Comparison of ENCODE assay signal across 16 mouse cellular contexts in the genomic region with DNA sequence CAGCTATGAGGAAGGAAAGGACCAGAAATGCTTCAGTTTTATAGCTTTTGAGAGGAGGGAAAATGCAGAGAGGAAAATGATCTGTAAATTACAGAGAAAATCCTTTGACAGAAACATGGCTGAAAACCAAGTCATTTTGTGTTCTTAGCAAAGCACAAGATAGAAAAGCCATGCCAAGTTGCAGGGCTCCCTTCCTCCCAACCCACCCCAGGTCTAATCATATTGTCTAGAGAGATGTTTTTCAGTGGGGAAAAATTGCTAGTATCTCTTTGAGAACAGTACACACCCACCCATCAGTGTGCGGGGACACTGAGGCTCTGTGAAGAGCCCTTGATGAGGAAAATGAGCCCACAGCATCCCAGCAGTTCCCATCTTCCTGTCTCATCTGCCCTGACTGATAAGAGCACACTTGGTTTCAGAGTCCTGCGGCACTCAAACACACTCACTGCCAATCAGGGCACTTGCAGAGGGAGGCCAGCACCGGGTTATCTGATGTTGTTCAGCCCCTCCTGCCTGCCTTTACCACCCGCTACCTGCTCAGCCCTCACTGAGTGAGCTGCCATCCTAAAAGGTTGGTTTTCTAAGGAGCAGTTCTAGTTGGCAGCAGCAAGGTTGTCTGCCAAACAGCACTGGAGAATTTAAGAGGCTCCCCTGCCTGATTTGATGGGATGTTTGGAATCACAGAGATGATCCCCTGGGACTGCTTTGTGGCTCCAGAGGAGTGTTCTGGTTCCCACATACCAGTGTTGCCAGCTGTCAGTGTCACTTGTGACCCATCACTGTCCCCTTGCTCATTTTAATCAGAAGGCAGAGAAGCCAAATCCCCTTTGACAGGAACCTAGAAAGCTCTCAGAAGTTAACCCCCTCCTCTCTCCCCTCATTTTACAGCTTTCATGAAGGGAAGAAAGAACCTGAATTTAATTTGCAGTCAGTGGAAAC.
DNase-seq lines count a peak whose midpoint lies in the region; ATAC-seq and TF ChIP-seq lines count a peak whose summit lies in the region.
"Had no signal": no experiment of that assay in that cellular context is flagged by ENCODE, and none has a peak within 500 bp of the region (broad histone marks: within the 10 kb centered on the region; RNA-seq: fewer than 3 reads in every experiment).

No protein-coding gene starts in this region.

- no peak overlapping the region for H3K4me3 ChIP-seq in forebrain, postnatal 0 days (ENCODE audit: low read depth, low read length)
- H3K4me3 ChIP-seq in forebrain, embryonic 11.5 days (ENCODE audit: low read depth, low read length): no peak overlapping the region
- no peak overlapping the region for H3K4me3 ChIP-seq in liver, postnatal 0 days (ENCODE audit: low read depth, low read length)
- no peak overlapping the region for H3K4me3 ChIP-seq in liver, embryonic 12.5 days
- H3K4me3 ChIP-seq: embryonic facial prominence, embryonic 13.5 days; liver, embryonic 15.5 days had no signal

- no peaks in the 10 kb centered on the region for H3K27me3 ChIP-seq in forebrain, postnatal 0 days (ENCODE audit: insufficient read depth, low read length)
- no peaks in the 10 kb centered on the region for H3K27me3 ChIP-seq in forebrain, embryonic 11.5 days (ENCODE audit: control insufficient read depth, insufficient read depth, low read length)
- no peaks in the 10 kb centered on the region for H3K27me3 ChIP-seq in liver, postnatal 0 days (ENCODE audit: insufficient read depth, low read length)
- H3K27me3 ChIP-seq in liver, embryonic 12.5 days (replicated peaks): no peaks in the 10 kb centered on the region
- H3K27me3 ChIP-seq: embryonic facial prominence, embryonic 13.5 days; liver, embryonic 15.5 days had no signal

- 0 out of 2 replicates have a peak, but pooled peaks cover 5% of the 10 kb centered on the region for H3K36me3 ChIP-seq in forebrain, postnatal 0 days (ENCODE audit: insufficient read depth)
- no peaks in the 10 kb centered on the region for H3K36me3 ChIP-seq in forebrain, embryonic 11.5 days (ENCODE audit: control insufficient read depth, insufficient read depth, low read length)
- peaks cover 3% of the 10 kb centered on the region; the same call in 1 of the 2 replicates for H3K36me3 ChIP-seq in liver, postnatal 0 days (replicated peaks; ENCODE audit: insufficient read depth, low read length)
- H3K36me3 ChIP-seq in liver, embryonic 12.5 days: peaks cover 18% of the 10 kb centered on the region

- no peak for TF ChIP-seq CTCF in forebrain, postnatal 0 days (IDR thresholded peaks at IDR 0.05; ENCODE audit: low read depth)
- TF ChIP-seq CTCF in liver, postnatal 0 days (IDR thresholded peaks at IDR 0.05; ENCODE audit: low read depth): no peak

- peak; percentile 44 for DNase-seq in forebrain, postnatal 0 days
- no peak for DNase-seq in forebrain, embryonic 11.5 days (ENCODE audit: low spot score)
- DNase-seq in liver: peak; percentile 14
- no peak for DNase-seq in liver, postnatal 0 days
- peak; percentile 61 for DNase-seq in retina, postnatal 1 day
- DNase-seq in adrenal gland, postnatal 36 days: no peak
- DNase-seq in adrenal gland, adult (ENCODE audit: inconsistent age in 2 of 2, low spot score in 1 of 2): no peak
- DNase-seq: B cell, adult 2 months; cerebellum, postnatal 10 days; layer of hippocampus, adult 9-11 months; right cerebral cortex, adult 18-20 months; thymus, adult 18-20 months had no signal

- peak; percentile 76 for ATAC-seq in forebrain, postnatal 0 days
- ATAC-seq in forebrain, embryonic 11.5 days (replicated peaks; ENCODE audit: low FRiP score): no peak
- ATAC-seq in liver, postnatal 0 days: no peak
- peak; percentile 54; the same call in 1 of the 2 replicates for ATAC-seq in liver, embryonic 12.5 days

- WGBS in forebrain, postnatal 0 days: 71% methylated on average over 4 of the region's 4 CpGs
- 84% methylated on average over 4 of the region's 4 CpGs for WGBS in forebrain, embryonic 11.5 days
- 57% methylated on average over 4 of the region's 4 CpGs for WGBS in liver, postnatal 0 days (ENCODE audit: insufficient replicate concordance)
- 26% methylated on average over 4 of the region's 4 CpGs for WGBS in liver, embryonic 12.5 days (ENCODE audit: insufficient replicate concordance)

- no peak for TF ChIP-seq EP300 in liver, postnatal 0 days (IDR thresholded peaks at IDR 0.05; ENCODE audit: low read depth)

- H3K4me1 ChIP-seq in forebrain, postnatal 0 days (ENCODE audit: insufficient read depth): peaks cover 11% of the 10 kb centered on the region
- no peaks in the 10 kb centered on the region for H3K4me1 ChIP-seq in forebrain, embryonic 11.5 days (replicated peaks; ENCODE audit: control insufficient read depth, insufficient read depth, low read length)
- no peaks in the 10 kb centered on the region for H3K4me1 ChIP-seq in liver, postnatal 0 days (ENCODE audit: insufficient read depth)
- H3K4me1 ChIP-seq in liver, embryonic 12.5 days: peaks cover 14% of the 10 kb centered on the region

- H3K4me2 ChIP-seq in forebrain, postnatal 0 days (ENCODE audit: low read depth): no peak overlapping the region
- no peak overlapping the region for H3K4me2 ChIP-seq in forebrain, embryonic 11.5 days (ENCODE audit: low read depth, low read length, severe bottlenecking)
- no peak overlapping the region for H3K4me2 ChIP-seq in liver, postnatal 0 days (ENCODE audit: low read depth, low read length)
- no peak overlapping the region for H3K4me2 ChIP-seq in liver, embryonic 12.5 days
- H3K4me2 ChIP-seq: embryonic facial prominence, embryonic 13.5 days; liver, embryonic 15.5 days had no signal

- H3K9ac ChIP-seq in forebrain, postnatal 0 days: no peak overlapping the region
- no peak overlapping the region for H3K9ac ChIP-seq in forebrain, embryonic 11.5 days (ENCODE audit: low read length)
- H3K9ac ChIP-seq in liver, postnatal 0 days (replicated peaks): no peak overlapping the region
- H3K9ac ChIP-seq in liver, embryonic 12.5 days: no peak overlapping the region
- H3K9ac ChIP-seq: embryonic facial prominence, embryonic 13.5 days; liver, embryonic 15.5 days had no signal

- no peaks in the 10 kb centered on the region for H3K9me3 ChIP-seq in forebrain, postnatal 0 days (ENCODE audit: low read length)
- no peaks in the 10 kb centered on the region for H3K9me3 ChIP-seq in forebrain, embryonic 11.5 days (ENCODE audit: control insufficient read depth, low read length)
- H3K9me3 ChIP-seq in liver, postnatal 0 days (ENCODE audit: low read length): no peaks in the 10 kb centered on the region
- no peaks in the 10 kb centered on the region for H3K9me3 ChIP-seq in liver, embryonic 12.5 days (replicated peaks)
- H3K9me3 ChIP-seq: embryonic facial prominence, embryonic 13.5 days; liver, embryonic 15.5 days had no signal

- H3K27ac ChIP-seq in forebrain, postnatal 0 days (ENCODE audit: low read depth, low read length): peak overlapping the region; percentile 54
- no peak overlapping the region for H3K27ac ChIP-seq in forebrain, embryonic 11.5 days (ENCODE audit: low read depth, low read length)
- no peak overlapping the region for H3K27ac ChIP-seq in liver, postnatal 0 days (ENCODE audit: low read depth)
- no peak overlapping the region for H3K27ac ChIP-seq in liver, embryonic 12.5 days
- H3K27ac ChIP-seq: embryonic facial prominence, embryonic 13.5 days; liver, embryonic 15.5 days; macrophage had no signal

Comparison
In these comparisons a context has a peak if more than half of its experiments do, and no peak if none do; other contexts are left out.
1. ATAC-seq: peak in forebrain, postnatal 0 days (single experiment) and liver, embryonic 12.5 days (single experiment); none in forebrain, embryonic 11.5 days (single experiment) and liver, postnatal 0 days (single experiment).
2. DNase-seq: peak in forebrain, postnatal 0 days (single experiment), liver (single experiment) and retina, postnatal 1 day (single experiment); none in forebrain, embryonic 11.5 days (single experiment), liver, postnatal 0 days (single experiment), adrenal gland, postnatal 36 days (0 of 2) and adrenal gland, adult (0 of 2).